In the genomic region with DNA sequence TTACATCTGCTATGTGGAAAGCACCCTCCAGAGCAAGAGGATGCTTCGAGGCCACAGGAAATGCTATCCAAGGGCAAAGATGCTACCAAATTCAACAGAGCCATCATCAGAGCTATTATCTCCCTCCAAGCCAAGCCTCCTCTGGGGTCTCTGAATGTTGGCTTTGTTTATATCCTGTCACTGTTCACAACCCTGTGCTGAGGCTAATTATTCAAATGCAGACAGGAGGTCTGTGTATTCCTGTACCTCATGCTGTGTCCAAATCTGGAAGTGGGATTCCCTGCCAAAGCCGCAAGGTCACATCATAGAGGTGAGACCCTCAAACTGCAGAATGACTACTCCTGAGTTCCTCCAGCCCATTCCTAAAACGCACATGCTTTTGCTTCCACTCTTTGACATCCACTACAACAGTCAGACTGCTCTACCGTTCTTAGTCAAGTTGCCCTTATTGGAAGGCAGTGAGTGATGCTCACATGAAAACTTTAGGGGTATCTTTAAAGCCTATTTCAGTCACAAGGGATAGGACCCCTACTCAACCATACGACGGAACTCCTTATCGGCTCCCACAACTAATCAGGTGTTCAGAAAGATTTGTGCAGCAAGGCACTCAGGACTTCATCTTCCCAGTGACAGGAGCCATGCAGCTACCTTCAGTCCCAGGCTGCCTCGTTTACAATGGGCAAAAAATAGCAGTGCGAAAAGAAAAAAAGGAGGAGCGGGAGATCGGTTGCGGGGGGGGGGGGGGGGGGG, we compare ENCODE assay signal across 11 mouse cellular contexts.
DNase-seq lines count a peak whose midpoint lies in the region; ATAC-seq lines count a peak whose summit lies in the region.
"Had no signal": no experiment of that assay in that cellular context is flagged by ENCODE, and none has a peak within 500 bp of the region (broad histone marks: within the 10 kb centered on the region; RNA-seq: fewer than 3 reads in every experiment).

No protein-coding gene starts in this region.

- H3K36me3 ChIP-seq in kidney, embryonic 16.5 days (ENCODE audit: insufficient read depth, low read length): no peaks in the 10 kb centered on the region; the same call in 1 of the 2 replicates
- no peaks in the 10 kb centered on the region for H3K36me3 ChIP-seq in forebrain, embryonic 16.5 days (ENCODE audit: control insufficient read depth, insufficient read depth)
- H3K36me3 ChIP-seq in midbrain, embryonic 13.5 days: peaks cover 13% of the 10 kb centered on the region

- no peak for ATAC-seq in kidney, embryonic 16.5 days (ENCODE audit: low FRiP score, low TSS enrichment)
- peak; percentile 57; the same call in 1 of the 2 replicates for ATAC-seq in forebrain, embryonic 16.5 days
- ATAC-seq in midbrain, embryonic 13.5 days: peak; percentile 22; the same call in 1 of the 2 replicates

- H3K27ac ChIP-seq in kidney, embryonic 16.5 days (ENCODE audit: low read length): no peak overlapping the region
- no peak overlapping the region for H3K27ac ChIP-seq in forebrain, embryonic 16.5 days (ENCODE audit: low read length)
- 0 out of 2 replicates have a peak overlapping the region, but pooled peaks have one; percentile 0 for H3K27ac ChIP-seq in midbrain, embryonic 13.5 days

- peak overlapping the region; percentile 18; the same call in 1 of the 2 replicates for H3K4me2 ChIP-seq in kidney, embryonic 16.5 days (replicated peaks; ENCODE audit: low read depth, low read length)
- peak overlapping the region; percentile 17; the same call in 1 of the 2 replicates for H3K4me2 ChIP-seq in forebrain, embryonic 16.5 days (ENCODE audit: low read length)
- H3K4me2 ChIP-seq in midbrain, embryonic 13.5 days (replicated peaks): peak overlapping the region; percentile 44

- WGBS in kidney, embryonic 16.5 days: 60% methylated on average over 10 of the region's 12 CpGs
- 26% methylated on average over 11 of the region's 12 CpGs for WGBS in forebrain, embryonic 16.5 days
- 51% methylated on average over 10 of the region's 12 CpGs for whole genome bisulfite sequencing in midbrain, embryonic 13.5 days

- H3K27me3 ChIP-seq in kidney, embryonic 16.5 days (ENCODE audit: insufficient read depth, low read length): no peaks in the 10 kb centered on the region
- no peaks in the 10 kb centered on the region for H3K27me3 ChIP-seq in forebrain, embryonic 16.5 days (replicated peaks; ENCODE audit: control insufficient read depth, insufficient read depth, low read length)
- no peaks in the 10 kb centered on the region for H3K27me3 ChIP-seq in midbrain, embryonic 13.5 days

- H3K4me1 ChIP-seq in kidney, embryonic 16.5 days (ENCODE audit: insufficient read depth, low read length): peaks cover 9% of the 10 kb centered on the region; the same call in 1 of the 2 replicates
- H3K4me1 ChIP-seq in forebrain, embryonic 16.5 days (replicated peaks; ENCODE audit: control insufficient read depth, insufficient read depth, low read length): 0 out of 2 replicates have a peak, but pooled peaks cover 12% of the 10 kb centered on the region
- H3K4me1 ChIP-seq in midbrain, embryonic 13.5 days (replicated peaks): peaks cover 28% of the 10 kb centered on the region

- DNase-seq in kidney, adult 8-10 months: no peak
- peak; percentile 48 for DNase-seq in cerebellum, adult 8-10 months
- no peak for DNase-seq in urinary bladder, adult 18-20 months (ENCODE audit: low spot score in 2 of 2)
- DNase-seq in embryo, embryonic 11 days: no peak
- no peak for DNase-seq in ovary, postnatal 36 days (ENCODE audit: low spot score)
- DNase-seq: adrenal gland, postnatal 14 days; lung, postnatal 14 days; thymus, adult 18-20 months had no signal

- H3K9me3 ChIP-seq in kidney, embryonic 16.5 days (ENCODE audit: low read length): no peaks in the 10 kb centered on the region
- H3K9me3 ChIP-seq in forebrain, embryonic 16.5 days (ENCODE audit: control insufficient read depth, low read length): no peaks in the 10 kb centered on the region
- H3K9me3 ChIP-seq in midbrain, embryonic 13.5 days: no peaks in the 10 kb centered on the region

- H3K4me3 ChIP-seq in kidney, embryonic 16.5 days (ENCODE audit: low read length): no peak overlapping the region
- H3K4me3 ChIP-seq in forebrain, embryonic 16.5 days (replicated peaks; ENCODE audit: low read length): no peak overlapping the region
- H3K4me3 ChIP-seq in midbrain, embryonic 13.5 days (replicated peaks): peak overlapping the region; percentile 11; the same call in 1 of the 2 replicates

- H3K9ac ChIP-seq in kidney, embryonic 16.5 days (replicated peaks; ENCODE audit: low read length): no peak overlapping the region
- no peak overlapping the region for H3K9ac ChIP-seq in forebrain, embryonic 16.5 days (replicated peaks; ENCODE audit: low read depth, low read length)
- H3K9ac ChIP-seq in midbrain, embryonic 13.5 days (replicated peaks): no peak overlapping the region; the same call in 1 of the 2 replicates
